Mouse (Mus musculus): Measurements from ENCODE around the gene Tpte.
A peak's percentile ranks its signal among the peaks of the same experiment; 100 is the strongest.

The Tpte gene

GRCm38 (mm10) chr8:22376903-22377302, 93.7 kb downstream of the Tpte start:
- DNase-seq (ENCODE audit: low read depth, low spot score) = peak; percentile 36

DNA sequence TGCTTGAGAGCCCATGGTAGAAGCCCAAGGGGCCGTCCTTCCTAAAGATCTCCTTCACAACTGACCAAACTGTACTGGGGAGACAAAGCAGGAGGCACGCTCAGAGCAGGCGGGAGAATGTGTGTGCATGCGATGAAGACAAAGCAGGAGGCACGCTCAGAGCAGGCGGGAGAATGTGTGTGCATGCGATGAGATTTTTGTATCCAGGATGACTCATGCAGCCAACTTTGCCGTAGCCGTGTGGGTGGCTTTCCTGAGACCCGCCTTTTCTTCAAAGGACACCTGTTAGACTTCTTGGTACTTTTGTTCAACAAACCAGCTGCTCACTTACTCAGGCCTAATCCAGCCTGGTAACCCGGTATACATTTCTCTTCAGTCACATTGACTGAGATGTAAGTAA, 97.7 kb downstream of the Tpte start:
- DNase-seq (ENCODE audit: low read depth, low spot score) = no peak

GRCm38 (mm10) chr8:22382824-22383595, 99.8 kb downstream of the Tpte start:
- DNase-seq (ENCODE audit: low read depth, low spot score) = no peak

DNA sequence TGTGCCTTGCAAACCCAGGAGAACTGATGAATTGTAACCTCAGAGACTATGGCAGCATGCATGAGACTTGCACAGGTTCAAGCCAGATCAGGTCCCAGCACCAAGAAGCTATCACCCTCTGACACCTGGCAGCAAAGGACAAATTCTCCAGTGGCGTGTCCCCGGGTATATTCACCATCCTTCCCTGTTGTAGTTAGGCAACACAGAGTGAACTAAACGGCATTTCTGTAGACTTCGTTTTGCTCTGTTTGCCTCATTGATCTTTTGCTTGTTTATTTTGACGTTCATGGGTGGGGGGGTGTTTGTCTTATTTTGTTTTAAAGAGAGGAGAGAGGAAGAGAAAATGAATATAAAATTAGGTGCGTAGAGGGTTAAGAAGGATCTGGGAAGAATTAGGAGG, 101.9 kb downstream of the Tpte start:
- DNase-seq (ENCODE audit: low read depth, low spot score) = no peak

DNA sequence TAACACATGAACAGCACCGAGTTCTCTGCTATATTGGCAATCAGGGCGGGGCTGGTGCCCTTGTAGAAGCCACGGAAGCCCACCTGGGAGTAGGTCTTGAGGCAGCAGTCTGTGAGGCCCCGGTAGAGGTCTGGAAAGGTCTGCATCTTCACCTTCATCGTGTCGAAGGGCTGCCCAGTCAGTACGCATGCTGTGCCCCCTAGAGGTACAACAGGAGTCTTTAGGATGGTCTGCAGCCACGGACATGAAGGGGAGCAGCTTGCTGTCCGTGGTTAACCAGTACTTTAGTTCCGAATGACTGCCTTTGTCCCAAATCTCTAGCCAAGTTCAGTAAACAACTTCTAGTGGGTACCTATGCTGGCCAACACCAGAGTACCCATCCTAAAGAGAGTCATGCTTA, 106.6 kb downstream of the Tpte start:
- DNase-seq (ENCODE audit: low read depth, low spot score) = no peak

DNA sequence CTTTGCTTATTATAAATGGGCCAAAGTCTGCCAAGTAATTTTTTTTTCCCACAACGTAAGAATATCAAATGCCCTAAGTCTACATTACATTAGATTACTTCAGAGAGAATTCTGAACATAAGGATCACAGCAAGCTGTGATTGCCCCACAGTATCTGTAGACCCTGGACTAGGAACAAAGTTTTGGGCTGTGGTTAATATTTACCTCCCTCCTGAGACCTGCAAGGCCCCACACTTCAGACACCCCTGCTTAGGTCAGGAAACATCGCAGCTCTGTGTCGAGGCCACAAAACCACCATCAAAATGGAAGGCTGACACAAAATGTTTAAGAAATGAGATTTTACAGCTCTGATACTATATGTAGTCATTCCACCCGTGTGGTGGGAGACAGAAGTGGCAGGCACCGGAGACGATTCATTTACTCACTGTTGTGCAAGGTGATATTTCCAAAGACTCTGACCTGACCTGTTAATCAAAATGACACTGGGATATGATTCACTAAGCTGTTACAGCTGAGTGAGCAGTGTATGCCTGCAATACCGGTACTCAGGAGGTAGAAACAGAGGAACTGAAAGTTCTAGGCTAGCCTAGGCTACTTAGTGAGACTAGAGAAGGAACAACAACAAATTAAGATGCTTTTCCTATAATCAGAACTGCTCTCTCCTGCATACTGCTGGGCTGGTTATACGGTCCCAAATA, 107.7 kb downstream of the Tpte start:
- no peak for DNase-seq (ENCODE audit: low read depth, low spot score)

- no peak for DNase-seq (ENCODE audit: low read depth, low spot score)
Observed at GRCm38 (mm10) chr8:22394471-22394870, 111.2 kb downstream of the Tpte start.

GRCm38 (mm10) chr8:22395256-22395655, 112.0 kb downstream of the Tpte start:
- DNase-seq (ENCODE audit: low read depth, low spot score) = no peak

DNA sequence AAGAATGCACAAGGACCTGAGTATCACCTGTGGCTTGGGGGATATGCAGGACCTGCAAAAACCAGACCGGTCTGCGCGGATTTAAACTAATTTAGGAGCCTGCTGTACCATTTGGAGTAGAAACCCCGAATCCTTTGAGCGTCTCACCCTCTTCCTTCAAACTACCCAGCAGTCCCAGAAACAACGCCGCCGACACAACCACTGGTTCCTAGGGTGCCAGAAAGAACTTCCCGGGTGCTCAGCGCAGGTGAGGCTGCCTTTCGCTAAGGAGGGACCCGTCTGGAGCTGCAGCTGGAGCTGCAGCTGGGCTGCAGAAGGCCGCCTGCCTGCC, 114.5 kb downstream of the Tpte start:
- DNase-seq (ENCODE audit: low read depth, low spot score) = peak; percentile 43

DNA sequence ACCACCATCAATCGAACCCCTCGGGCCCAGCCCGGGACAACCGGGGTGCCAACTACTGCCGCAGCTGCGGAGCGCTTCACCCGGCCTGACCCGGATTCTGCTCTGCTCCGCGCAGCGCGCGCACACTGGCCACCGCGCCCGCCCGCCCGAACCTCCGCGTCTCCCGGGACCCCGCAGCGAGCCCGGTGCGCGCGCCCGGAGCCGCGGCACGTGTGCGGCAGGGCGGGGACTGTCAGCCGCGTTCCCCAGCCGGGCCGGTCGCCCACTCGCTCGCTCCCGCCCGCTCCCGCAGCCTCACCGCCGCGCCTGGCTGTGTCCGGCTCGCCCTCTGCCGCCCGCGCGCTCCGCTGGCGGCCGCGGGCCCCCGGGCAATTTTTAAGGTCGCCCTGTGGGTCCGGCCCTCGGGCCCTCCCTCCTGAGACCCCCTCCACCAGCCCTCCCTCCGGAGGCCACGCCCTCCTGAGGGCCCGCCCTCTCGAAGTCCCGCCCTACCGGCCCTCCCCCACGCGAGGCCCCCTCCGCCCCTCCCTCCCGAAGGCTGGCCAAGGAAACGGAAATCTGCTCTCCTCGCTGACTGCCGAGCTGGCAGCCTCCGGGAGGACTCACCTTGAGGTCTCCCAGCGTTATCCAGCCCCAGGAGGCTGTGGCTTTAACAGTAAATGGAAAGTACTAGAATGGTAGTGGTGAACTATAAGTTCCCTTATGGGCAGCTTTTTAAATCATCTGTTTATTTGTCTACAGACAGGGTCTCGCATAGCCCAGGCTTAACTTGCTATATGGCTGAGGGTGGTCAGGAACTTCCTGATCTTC, 115.1 kb downstream of the Tpte start, which contains the start of gene Slc25a15:
Gene Slc25a15, minus strand, starts transcription at position 456 of the 810 bp plus-strand sequence.
- DNase-seq (ENCODE audit: low read depth, low spot score) = peak; percentile 89

- DNase-seq (ENCODE audit: low read depth, low spot score) = no peak
Observed at GRCm38 (mm10) chr8:22399285-22399880, 116.1 kb downstream of the Tpte start.

DNA sequence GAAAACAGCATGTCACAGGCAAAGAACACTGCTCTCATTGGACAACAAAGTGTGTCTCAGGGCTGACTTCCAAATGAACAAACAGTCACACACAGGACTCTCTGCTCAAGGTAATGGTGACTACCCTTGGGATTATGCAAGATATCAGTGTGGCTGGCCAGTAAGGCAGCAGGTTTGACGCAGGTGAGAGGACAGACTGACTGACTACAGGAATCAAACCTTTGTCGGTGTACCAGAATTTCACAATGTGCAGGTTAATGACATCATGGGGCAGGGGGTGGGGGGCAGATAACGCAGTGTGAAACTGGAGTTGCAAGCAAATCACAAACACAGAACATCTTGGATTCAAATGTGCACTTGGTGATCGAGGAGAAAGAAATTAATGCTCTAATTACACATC, 117.4 kb downstream of the Tpte start:
- no peak for DNase-seq (ENCODE audit: low read depth, low spot score)

- no peak for DNase-seq (ENCODE audit: low read depth, low spot score)
Observed at GRCm38 (mm10) chr8:22403235-22403634, 120.0 kb downstream of the Tpte start.

GRCm38 (mm10) chr8:22405733-22406132, 122.5 kb downstream of the Tpte start:
- DNase-seq (ENCODE audit: low read depth, low spot score) = no peak

- no peak for DNase-seq (ENCODE audit: low read depth, low spot score)
Observed at GRCm38 (mm10) chr8:22410688-22411281, 127.5 kb downstream of the Tpte start.

DNA sequence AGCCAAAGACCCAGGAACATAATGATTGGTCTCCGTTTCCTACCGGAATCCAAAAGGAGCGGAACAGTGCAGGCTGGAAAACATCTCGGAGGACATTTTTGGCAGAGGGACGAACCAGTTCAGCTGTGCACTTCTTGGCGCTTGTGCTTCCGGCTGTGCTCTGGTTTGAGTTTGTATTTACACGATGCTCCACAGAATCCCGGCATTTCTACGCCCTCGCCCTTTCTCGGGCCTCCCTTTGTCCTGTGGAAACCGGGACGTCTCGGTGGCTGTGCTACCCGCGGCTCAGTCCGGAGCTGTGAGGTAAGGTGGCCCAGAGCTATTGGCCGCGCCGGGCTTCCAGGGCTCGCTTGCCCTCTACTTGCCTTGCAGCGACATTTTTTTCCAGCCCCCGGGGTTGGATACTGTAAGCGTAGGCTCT, 128.1 kb downstream of the Tpte start, which contains the start of gene Mrps31:
Gene Mrps31, plus strand, starts transcription at position 80 of the 421 bp plus-strand sequence.
- peak; percentile 80 for DNase-seq (ENCODE audit: low read depth, low spot score)

GRCm38 (mm10) chr8:22411971-22412370, 128.7 kb downstream of the Tpte start:
- no peak for DNase-seq (ENCODE audit: low read depth, low spot score)

Data from WW6 (cell line).